Mouse (Mus musculus): ENCODE measurements around the gene Eif1ad.
A peak's percentile ranks its signal among the peaks of the same experiment; 100 is the strongest.

GRCm38 (mm10) chr19:5366175-5367052 is at the start of gene Eif1ad:
- TF ChIP-seq POLR2A (IDR thresholded peaks at IDR 0.05; ENCODE audit: insufficient read length, low read depth) (peak; percentile 94), POLR2AphosphoS2 (IDR thresholded peaks at IDR 0.05; ENCODE audit: insufficient read length, low read depth) (peak; percentile 86), MYOG (IDR thresholded peaks at IDR 0.05; ENCODE audit: control insufficient read depth in 1 of 3, insufficient read depth in 1 of 3, insufficient read length in 2 of 3, low read depth in 2 of 3) (no peak), CEBPB (IDR thresholded peaks at IDR 0.05; ENCODE audit: insufficient read depth, poor library complexity, severe bottlenecking) (no peak), E2F4 (IDR thresholded peaks at IDR 0.05; ENCODE audit: insufficient read depth) (peak; percentile 76), TCF12 (IDR thresholded peaks at IDR 0.05; ENCODE audit: insufficient read depth, poor library complexity, severe bottlenecking) (no peak), TCF3 (IDR thresholded peaks at IDR 0.05; ENCODE audit: insufficient read length, low read depth) (no peak)
